Mouse (Mus musculus): ENCODE results near the gene Prcd.
"Not testable (repeated sequence)": the region's sequence is repeated elsewhere in the genome, so short reads cannot be mapped to it uniquely, and the experiment has no call there.

The Prcd gene

GRCm38 (mm10) chr11:116648213-116648921, 5.0 kb upstream of the Prcd start:
- DNase-seq (ENCODE audit: extremely low spot score, low read depth, low spot score) = no peak

- no peak for DNase-seq (ENCODE audit: extremely low spot score, low read depth, low spot score)
These were observed 4.4 kb upstream of the Prcd start for GRCm38 (mm10) chr11:116648976-116649375.

DNA sequence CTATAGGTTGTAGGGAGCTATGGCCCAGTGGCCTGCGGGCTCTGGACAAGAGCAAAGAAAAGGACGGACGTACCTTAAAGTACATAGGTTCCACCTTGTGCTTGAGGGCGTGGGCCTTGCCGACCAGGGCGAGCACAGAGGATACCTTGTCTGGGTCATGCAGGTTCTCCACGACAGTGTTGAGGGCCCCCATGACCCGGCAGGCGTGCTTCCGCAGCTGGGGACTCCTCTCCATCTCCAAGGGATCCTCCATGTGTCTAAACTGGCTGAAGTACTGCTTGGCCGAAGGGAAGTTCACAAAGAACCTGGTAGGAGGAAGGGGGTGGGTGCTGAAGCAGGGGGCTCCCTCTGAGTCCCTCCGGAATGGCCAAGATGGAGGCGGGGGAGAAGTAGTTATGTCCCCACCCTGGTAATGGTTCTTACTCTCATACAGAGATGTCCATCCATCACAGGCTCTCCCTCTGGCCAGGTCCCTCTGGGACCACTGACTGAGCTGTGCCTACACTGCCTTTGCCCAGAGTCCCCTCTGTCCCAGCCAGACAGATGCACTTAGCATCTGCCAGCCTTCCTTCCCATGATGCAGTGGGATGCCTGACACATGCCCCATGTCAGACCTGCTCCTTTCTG, 3.5 kb upstream of the Prcd start:
- DNase-seq (ENCODE audit: extremely low spot score, low read depth, low spot score) = no peak

GRCm38 (mm10) chr11:116650811-116651210, 2.5 kb upstream of the Prcd start:
- no peak for DNase-seq (ENCODE audit: extremely low spot score, low read depth, low spot score)

DNA sequence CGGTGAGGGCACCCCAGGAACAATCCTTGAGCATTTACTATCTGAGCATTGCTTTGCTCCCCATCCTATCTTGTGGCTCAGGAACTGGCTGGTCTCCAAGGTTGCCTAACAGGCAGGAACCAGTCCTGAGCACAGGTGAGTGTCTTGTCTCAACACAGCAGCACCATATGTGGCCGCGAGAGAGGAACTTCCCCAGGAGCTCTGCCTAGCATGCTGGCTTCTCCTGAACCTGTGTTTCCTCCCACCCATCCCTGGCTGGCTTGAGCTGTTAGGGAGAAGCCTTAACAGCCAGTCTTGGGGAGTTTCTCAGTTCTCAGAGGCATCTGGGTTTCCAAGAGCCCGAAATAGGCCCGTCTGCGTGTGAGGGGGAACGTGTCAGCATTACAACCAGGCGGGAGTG, 2.0 kb upstream of the Prcd start:
- DNase-seq (ENCODE audit: extremely low spot score, low read depth, low spot score) = no peak

- DNase-seq (ENCODE audit: extremely low spot score, low read depth, low spot score) = no peak
These were observed 820 bp upstream of the Prcd start for GRCm38 (mm10) chr11:116652330-116653098.

DNA sequence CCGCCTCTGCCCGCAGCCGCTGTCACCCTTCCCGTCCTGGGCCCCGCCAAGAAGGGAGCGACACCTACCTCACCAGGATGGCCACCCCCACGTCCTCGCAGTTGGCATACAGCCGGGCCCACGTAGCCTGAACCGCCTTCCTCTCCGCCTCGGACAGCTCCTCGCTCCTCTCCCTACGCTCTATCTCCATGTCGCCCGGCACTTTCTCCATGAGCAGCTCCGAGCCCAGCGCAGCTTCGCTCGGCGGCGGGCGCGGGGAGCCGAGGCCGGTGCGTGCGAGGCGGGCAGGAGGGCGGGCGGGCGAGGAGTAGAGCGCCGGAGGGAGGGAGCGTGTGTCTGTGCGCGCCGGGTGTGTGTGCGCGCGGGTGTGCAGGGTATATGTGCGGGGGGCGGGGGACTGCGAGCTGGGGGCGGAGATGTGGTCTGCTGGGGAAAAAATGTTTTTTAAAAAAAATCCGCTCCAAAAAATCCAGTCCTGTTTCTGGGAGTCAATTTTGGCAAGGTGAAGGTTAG, 431 bp downstream of the Prcd start:
- DNase-seq (ENCODE audit: extremely low spot score, low read depth, low spot score) = no peak

- no peak for DNase-seq (ENCODE audit: extremely low spot score, low read depth, low spot score)
These were observed 1.0 kb downstream of the Prcd start, which contains the start of gene Cygb for GRCm38 (mm10) chr11:116654255-116654821. Cygb (minus strand) TSS chr11:116654313.

- DNase-seq (ENCODE audit: extremely low spot score, low read depth, low spot score) = no peak
These were observed 3.2 kb downstream of the Prcd start for GRCm38 (mm10) chr11:116656348-116657191.

DNA sequence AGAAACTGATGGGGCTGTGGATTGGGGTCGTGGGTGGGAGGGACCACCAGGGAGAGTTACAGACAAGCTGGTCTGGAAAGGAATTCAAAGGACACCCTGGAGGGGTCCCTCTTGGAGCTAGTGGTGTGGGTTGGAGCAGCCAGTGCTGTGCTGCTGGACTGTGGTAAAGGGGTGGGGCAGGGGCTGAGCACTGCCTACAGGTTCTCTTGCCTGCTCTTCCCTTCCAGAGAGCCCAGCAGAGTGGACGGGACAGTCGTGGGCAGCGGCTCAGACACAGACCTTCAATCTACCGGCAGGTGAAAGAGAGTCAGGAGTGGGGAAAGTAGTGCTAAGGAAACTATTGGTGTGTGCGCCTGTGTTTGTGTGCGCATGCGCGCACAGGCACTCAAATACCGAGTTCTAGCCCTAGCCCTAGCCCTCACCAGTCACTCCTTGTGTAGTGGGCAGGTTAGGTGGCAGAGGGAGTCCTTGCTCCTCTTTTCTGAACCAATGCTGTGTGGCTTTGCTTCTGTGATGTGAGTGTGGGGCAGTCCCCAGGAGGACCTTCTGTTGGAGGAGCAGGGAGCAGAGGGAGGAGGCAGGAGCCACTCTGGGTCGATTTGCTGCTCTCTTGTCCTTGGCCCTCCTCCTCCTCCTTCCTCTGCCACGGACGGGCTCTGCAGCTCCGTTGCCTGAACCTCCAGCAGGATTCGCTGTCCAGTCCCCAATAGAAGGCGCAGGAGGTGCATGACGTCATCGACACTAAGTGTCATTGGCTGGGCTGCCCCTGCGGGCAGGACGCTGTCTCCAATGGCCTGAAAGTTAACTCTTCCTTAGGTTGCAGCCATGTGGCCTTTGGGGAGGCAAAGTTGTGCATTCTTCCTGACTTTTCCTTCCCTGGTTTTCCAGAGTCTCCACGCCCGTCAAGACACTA, 4.2 kb downstream of the Prcd start:
- DNase-seq (ENCODE audit: extremely low spot score, low read depth, low spot score) = peak; percentile 93

DNA sequence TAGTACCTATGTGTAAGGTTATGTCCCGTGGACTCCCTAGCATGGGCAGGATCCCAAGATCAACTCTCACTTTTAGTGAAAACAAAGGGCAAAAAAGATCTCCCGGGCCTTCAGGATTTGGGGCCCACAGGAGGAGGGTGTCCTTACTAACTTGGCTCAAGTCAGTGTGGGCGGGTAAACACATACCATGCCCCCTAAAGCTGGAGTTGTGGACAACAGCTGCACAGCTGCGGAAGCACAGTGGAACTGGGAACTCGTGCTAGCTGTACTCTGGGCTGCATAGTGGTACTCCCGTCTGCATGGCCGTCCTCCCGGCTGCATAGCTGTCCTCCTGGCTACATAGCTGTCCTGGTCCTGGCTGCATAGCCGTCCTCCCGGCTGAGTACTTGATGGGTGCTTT, 4.9 kb downstream of the Prcd start:
- DNase-seq (ENCODE audit: extremely low spot score, low read depth, low spot score) = no peak

GRCm38 (mm10) chr11:116659027-116659621, 5.8 kb downstream of the Prcd start:
- DNase-seq (ENCODE audit: extremely low spot score, low read depth, low spot score) = no peak

DNA sequence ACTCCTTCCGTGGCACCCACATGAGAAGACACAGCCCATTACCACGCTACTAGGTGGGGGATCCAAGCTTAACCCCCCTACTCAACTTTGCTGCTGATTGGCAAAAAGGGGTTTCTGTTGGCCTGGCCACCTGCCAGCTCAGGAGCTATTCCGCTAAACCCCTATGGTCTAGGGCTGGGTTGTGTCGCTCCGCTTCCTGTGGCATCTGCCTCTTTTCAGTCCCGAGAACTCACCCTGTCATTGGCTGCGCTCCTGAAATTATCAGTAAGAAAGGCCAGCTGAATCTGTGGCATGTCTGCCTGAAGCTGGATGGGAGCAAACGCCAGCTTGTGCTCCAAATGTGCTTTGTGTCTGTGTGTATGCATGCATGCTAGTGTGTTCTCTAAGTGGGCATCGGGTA, 6.8 kb downstream of the Prcd start:
- no peak for DNase-seq (ENCODE audit: extremely low spot score, low read depth, low spot score)

DNA sequence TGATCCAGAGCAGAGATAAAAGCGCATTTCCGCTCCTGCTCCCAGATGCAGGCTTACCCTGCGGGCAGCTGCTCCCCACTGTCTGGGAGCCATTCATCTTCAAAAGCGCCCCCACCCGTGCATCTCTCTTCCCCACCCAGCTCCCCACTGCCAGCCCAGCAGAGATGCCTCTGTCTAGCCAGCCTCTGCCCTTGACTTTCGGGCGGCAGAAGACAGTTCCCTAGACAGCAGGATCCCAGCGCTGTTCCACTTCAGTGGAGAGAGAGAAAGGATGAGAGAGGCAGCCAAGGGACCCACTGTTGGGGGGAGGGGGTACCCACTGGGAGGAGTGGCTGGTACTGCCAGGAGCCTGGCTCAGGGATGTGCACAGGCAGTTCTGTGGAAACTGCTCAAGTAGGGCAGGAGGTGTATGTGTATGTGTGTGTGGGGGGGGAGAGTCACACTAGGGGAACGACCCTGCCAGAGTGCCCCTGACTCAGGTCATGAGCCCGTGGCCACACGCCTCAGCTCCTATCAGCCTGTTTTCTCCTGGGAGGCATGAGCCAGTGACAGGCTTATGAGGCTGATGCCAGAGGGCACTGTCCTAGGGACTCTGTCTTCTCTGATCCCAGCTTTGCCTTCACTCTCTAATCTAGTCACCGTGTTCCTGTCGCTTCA, 8.1 kb downstream of the Prcd start:
- DNase-seq (ENCODE audit: extremely low spot score, low read depth, low spot score) = no peak

- DNase-seq (ENCODE audit: extremely low spot score, low read depth, low spot score) = no peak
These were observed 8.6 kb downstream of the Prcd start for GRCm38 (mm10) chr11:116661948-116662377.

- no peak for DNase-seq (ENCODE audit: extremely low spot score, low read depth, low spot score)
These were observed 12.0 kb downstream of the Prcd start for GRCm38 (mm10) chr11:116665289-116665688.

DNA sequence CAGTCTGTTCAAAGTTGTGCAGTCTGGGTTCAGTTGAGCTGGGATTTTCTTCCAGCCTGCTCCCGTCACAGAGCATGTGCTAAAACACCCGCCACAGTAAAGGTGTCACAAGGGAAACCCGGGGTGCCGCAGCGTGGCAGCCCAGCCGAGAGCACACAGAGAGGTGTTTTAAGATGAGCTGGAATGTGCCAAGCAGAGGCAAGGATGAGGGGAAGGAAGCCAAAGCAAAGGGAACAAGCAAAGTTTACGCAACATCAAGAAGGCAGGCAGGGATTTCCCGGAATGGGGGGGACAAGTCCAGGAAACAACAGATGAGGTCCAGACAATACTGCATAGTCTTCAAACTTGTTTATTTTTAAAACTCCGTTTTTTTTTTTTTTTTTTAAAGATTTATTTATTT, 13.2 kb downstream of the Prcd start:
- no peak for DNase-seq (ENCODE audit: extremely low spot score, low read depth, low spot score)

DNA sequence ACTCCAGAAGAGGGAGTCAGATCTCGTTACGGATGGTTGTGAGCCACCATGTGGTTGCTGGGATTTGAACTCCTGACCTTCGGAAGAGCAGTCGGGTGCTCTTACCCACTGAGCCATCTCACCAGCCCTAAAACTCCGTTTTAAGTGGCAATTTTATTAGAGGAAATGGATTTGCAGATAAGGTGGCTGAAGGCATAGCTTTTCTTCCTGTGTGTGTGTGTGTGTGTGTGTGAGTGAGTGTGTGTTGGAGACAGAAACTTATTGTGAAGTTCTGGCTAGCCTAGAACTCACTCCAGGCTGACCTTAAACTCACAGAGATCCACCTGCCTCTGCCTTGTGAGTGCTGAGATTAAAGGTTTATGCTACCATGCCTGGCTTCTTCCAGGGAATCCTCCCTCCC, 13.7 kb downstream of the Prcd start:
- DNase-seq (ENCODE audit: extremely low spot score, low read depth, low spot score) = not testable (repeated sequence)

GRCm38 (mm10) chr11:116667930-116668329, 14.6 kb downstream of the Prcd start:
- DNase-seq (ENCODE audit: extremely low spot score, low read depth, low spot score) = no peak

Measured in hindlimb bud, embryonic 11.5 days (tissue).